Mouse (Mus musculus) liver, embryonic 12.5 days (tissue): ENCODE results near the gene Ldb3. TPM values are rescaled to one million over a fixed set of nuclear protein-coding genes. Genes with fewer than 3 reads are reported as not detected.
A peak's percentile ranks its signal among the peaks of the same experiment; 100 is the strongest.

Experiments
- ATAC-seq: fragments of 200-750 bp; cut with Nextera tagmentation; 2 replicates; pipeline ENCODE4 v1.8.0; 2017; ENCODE audit warnings: moderate number of reproducible peaks, mild to moderate bottlenecking, moderate library complexity
- H3K27ac ChIP-seq: fragments of 300-500 bp; sonication (generic); 2 replicates; pipeline ENCODE4 v1.5.1; 2016; ENCODE audit warnings: mild to moderate bottlenecking
- H3K27me3 ChIP-seq: fragments of 300-500 bp; sonication (generic); replicated peaks from 2 replicates; pipeline ENCODE4 v1.6.1; 2016; ENCODE audit warnings: mild to moderate bottlenecking, moderate library complexity
- H3K36me3 ChIP-seq: fragments of 300-500 bp; sonication (generic); 2 replicates; pipeline ENCODE4 v1.6.1; 2016; ENCODE audit warnings: mild to moderate bottlenecking, moderate library complexity
- H3K4me1 ChIP-seq: fragments of 300-500 bp; sonication (generic); 2 replicates; pipeline ENCODE4 v1.6.1; 2016
- H3K4me2 ChIP-seq: fragments of 300-500 bp; sonication (generic); 2 replicates; pipeline ENCODE4 v1.6.1; 2016; ENCODE audit warnings: mild to moderate bottlenecking, moderate library complexity
- H3K4me3 ChIP-seq: fragments of 300-500 bp; sonication (generic); 2 replicates; pipeline ENCODE4 v1.5.1; 2016; ENCODE audit warnings: mild to moderate bottlenecking, moderate library complexity
- H3K9ac ChIP-seq: fragments of 300-500 bp; sonication (generic); 2 replicates; pipeline ENCODE4 v1.6.1; 2016; ENCODE audit warnings: mild to moderate bottlenecking, moderate library complexity
- H3K9me3 ChIP-seq: fragments of 300-500 bp; sonication (generic); replicated peaks from 2 replicates; pipeline ENCODE4 v1.6.1; 2016; ENCODE audit warnings: mild to moderate bottlenecking, moderate library complexity
- WGBS: fragments of 180-500 bp; shearing (Covaris S2); methylation state at CpG from one replicate; pipeline ENCODE4 v1.1.7; 2016; ENCODE audit not compliant: insufficient replicate concordance; 5-methylcytosine and 5-hydroxymethylcytosine counted together
- polyA plus RNA-seq: library from polyadenylated mRNA; unstranded; fragments of >200 nt; fragmentation: Nextera tagmentation; extraction: Ambion mirVana; gene quantifications from 2 replicates; pipeline ENCODE4 v1.2.1, GENCODE M21; 2016

Gene Ldb3
- polyA plus RNA-seq, 1 experiment from 2014 or later = 0.17 TPM

DNA sequence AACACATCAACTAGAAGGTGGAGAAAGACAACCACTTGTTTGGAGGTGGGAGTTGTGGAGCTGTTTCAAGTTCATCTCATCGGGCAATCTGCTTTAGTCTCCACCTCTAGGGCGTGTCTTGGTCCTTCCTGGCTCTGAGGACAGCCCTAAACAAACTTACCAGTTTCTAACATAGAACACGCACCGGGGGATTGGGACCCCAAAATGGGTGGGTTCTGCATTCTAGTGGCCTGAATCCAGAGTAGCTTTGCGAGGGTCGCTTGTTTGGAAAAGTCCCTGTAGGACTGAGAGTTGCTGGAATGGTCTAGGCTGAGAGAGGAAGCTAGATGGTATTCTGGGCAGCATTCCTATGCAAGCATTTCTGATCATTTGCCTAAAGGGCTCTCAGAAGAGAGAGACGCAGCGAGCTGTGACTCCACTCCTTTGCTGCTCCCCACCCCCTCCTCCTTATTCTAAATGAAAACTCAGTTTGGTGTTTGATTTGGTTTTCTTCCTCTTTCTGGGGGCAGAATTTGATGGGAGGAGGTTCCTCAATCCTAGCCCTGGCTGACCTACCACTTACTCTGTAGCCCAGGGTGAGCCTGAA, 70.4 kb downstream of the Ldb3 start:
- H3K27ac ChIP-seq = no peak overlapping the region
- 51% methylated on average over 8 of the region's 8 CpGs for WGBS
- no peak overlapping the region for H3K9ac ChIP-seq
- peaks cover 10% of the 10 kb centered on the region for H3K27me3 ChIP-seq
- H3K9me3 ChIP-seq = no peaks in the 10 kb centered on the region
- no peak overlapping the region for H3K4me3 ChIP-seq
- no peak overlapping the region for H3K4me2 ChIP-seq
- H3K36me3 ChIP-seq = no peaks in the 10 kb centered on the region
- H3K4me1 ChIP-seq = no peaks in the 10 kb centered on the region
- ATAC-seq = no peak

DNA sequence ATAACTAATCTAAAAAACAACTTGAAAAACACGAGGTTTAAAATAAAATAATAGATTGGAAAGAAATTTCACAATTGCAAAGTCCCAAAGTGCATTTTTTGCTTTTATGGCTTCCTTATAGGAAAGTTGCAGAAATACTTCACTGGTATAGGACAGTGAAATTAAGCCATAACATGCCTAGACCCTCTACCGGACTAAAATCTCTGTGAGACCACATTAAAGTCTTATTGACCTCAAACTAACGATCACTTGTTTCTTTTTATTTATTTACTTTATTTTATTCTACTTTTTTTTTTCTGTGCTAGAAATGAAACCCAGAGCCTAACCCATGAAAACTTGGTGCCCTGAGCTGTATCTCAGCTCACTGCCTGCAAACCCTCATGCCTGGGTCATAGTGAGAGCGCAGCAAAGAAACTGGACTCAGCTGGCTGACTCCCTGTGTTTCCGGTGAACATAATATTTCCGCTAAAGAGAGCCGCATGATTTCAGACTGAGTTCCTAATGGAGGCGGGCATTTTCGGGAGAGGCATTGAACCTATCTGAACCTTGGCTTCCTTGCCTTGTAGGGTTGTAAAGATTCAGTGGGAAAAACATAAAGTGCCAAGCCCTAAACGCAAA, 71.4 kb downstream of the Ldb3 start:
- WGBS = 76% methylated on average over 10 of the region's 10 CpGs
- Histone ChIP-seq H3K9ac (no peak overlapping the region), H3K9me3 (no peaks in the 10 kb centered on the region), H3K4me2 (no peak overlapping the region), H3K36me3 (no peaks in the 10 kb centered on the region), H3K4me1 (no peaks in the 10 kb centered on the region), H3K27ac (no peak overlapping the region), H3K4me3 (no peak overlapping the region), H3K27me3 (peaks cover 10% of the 10 kb centered on the region)
- no peak for ATAC-seq

DNA sequence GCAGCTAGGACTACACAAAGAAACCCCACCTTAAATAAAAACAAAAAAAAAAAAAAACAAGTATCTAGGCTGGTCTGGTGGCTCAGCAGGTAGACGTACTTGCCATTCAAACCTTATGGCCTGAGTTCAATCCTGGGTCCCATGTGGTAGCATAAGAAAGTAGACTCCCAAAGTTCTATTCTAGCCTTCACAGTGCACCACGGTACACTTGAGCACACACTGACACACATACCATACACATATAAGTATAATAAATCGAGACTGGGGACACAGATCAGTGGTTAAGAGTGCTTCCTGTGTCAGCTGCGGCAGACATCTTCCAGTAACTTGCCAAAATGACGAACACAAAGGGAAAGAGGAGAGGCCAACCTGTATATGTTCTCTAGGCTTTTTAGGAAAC, 72.6 kb downstream of the Ldb3 start:
- WGBS = 54% methylated on average over 5 of the region's 5 CpGs
- Histone ChIP-seq H3K4me3 (no peak overlapping the region), H3K4me1 (no peaks in the 10 kb centered on the region), H3K27ac (no peak overlapping the region), H3K36me3 (no peaks in the 10 kb centered on the region), H3K27me3 (peaks cover 10% of the 10 kb centered on the region), H3K9me3 (no peaks in the 10 kb centered on the region), H3K9ac (no peak overlapping the region), H3K4me2 (no peak overlapping the region)
- ATAC-seq = no peak

- H3K4me1 ChIP-seq = peaks cover 6% of the 10 kb centered on the region
- no peak overlapping the region for H3K4me3 ChIP-seq
- no peaks in the 10 kb centered on the region for H3K9me3 ChIP-seq
- no peak overlapping the region for H3K9ac ChIP-seq
- 39% methylated on average over 6 of the region's 6 CpGs for WGBS
- H3K4me2 ChIP-seq = no peak overlapping the region
- no peak for ATAC-seq
- H3K36me3 ChIP-seq = no peaks in the 10 kb centered on the region
- no peak overlapping the region for H3K27ac ChIP-seq
- peaks cover 14% of the 10 kb centered on the region for H3K27me3 ChIP-seq
Measured at GRCm38 (mm10) chr14:34514120-34514519, 74.4 kb downstream of the Ldb3 start.

DNA sequence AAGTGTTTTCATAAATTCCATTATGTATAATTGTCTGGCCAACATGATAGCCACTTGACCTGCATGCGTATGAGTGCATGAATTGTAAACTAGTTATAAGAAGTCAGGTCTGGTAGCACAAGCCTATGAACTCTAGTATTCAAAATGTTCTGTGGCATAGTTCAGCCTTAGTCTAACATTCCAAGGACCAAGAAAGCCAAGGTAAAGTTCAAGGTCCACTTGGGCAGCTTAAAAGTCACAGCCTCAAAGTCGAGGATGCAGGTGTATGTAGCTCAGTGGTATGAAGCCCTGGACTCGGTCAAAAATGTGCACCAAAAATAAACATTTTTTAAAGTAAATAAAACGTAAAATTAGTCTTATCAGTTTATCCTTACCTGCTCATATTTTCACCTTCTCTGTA, 75.9 kb downstream of the Ldb3 start:
- 60% methylated on average over 4 of the region's 4 CpGs for WGBS
- H3K9me3 ChIP-seq = no peaks in the 10 kb centered on the region
- no peak overlapping the region for H3K4me3 ChIP-seq
- no peaks in the 10 kb centered on the region for H3K36me3 ChIP-seq
- no peak overlapping the region for H3K9ac ChIP-seq
- peaks cover 10% of the 10 kb centered on the region for H3K27me3 ChIP-seq
- no peak overlapping the region for H3K4me2 ChIP-seq
- H3K27ac ChIP-seq = no peak overlapping the region
- no peak for ATAC-seq
- H3K4me1 ChIP-seq = peaks cover 21% of the 10 kb centered on the region

DNA sequence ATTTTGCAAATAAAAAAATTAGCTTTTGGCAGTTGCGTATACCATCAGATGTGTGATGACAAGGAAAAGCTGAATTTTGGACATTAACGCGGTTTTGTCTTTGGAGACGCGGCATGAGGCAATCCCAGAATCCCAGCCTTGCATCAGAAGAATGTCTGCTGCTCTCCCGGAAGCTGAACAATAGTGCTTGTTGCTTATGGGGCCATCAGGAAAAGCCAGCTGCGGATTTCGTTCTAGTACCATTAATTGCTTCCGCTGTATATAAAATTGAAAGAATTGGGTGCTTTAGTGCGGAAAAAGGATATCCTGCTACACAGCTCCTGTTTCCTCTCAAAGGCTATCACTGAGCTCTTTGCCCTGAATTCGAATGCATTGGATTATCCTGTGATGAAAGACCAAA, 76.6 kb downstream of the Ldb3 start:
- Histone ChIP-seq H3K27ac (no peak overlapping the region), H3K27me3 (peaks cover 10% of the 10 kb centered on the region), H3K4me2 (no peak overlapping the region), H3K4me3 (no peak overlapping the region), H3K9me3 (no peaks in the 10 kb centered on the region), H3K4me1 (peaks cover 26% of the 10 kb centered on the region), H3K9ac (no peak overlapping the region), H3K36me3 (no peaks in the 10 kb centered on the region)
- 53% methylated on average over 11 of the region's 11 CpGs for WGBS
- ATAC-seq = no peak

- Histone ChIP-seq H3K27ac (no peak overlapping the region), H3K9me3 (no peaks in the 10 kb centered on the region), H3K4me1 (peaks cover 33% of the 10 kb centered on the region), H3K36me3 (no peaks in the 10 kb centered on the region), H3K4me3 (no peak overlapping the region), H3K4me2 (peak overlapping the region; percentile 26), H3K27me3 (peaks cover 29% of the 10 kb centered on the region), H3K9ac (peak overlapping the region; percentile 27; the same call in 1 of the 2 replicates)
- WGBS = 27% methylated on average over 7 of the region's 7 CpGs
- ATAC-seq = 0 out of 2 replicates have a peak, but pooled peaks have one; percentile 35
Measured at GRCm38 (mm10) chr14:34508842-34509439, 79.5 kb downstream of the Ldb3 start.

- Histone ChIP-seq H3K36me3 (no peaks in the 10 kb centered on the region), H3K4me2 (peak overlapping the region; percentile 26), H3K9me3 (no peaks in the 10 kb centered on the region), H3K9ac (peak overlapping the region; percentile 27; the same call in 1 of the 2 replicates), H3K27me3 (peaks cover 34% of the 10 kb centered on the region), H3K4me3 (no peak overlapping the region), H3K4me1 (peaks cover 34% of the 10 kb centered on the region), H3K27ac (no peak overlapping the region)
- peak; percentile 89 for ATAC-seq
- WGBS = 26% methylated on average over 4 of the region's 4 CpGs
Measured at GRCm38 (mm10) chr14:34508187-34508840, 80.2 kb downstream of the Ldb3 start.

- no peak overlapping the region for H3K9ac ChIP-seq
- no peak overlapping the region for H3K27ac ChIP-seq
- H3K4me1 ChIP-seq = peaks cover 51% of the 10 kb centered on the region
- H3K4me2 ChIP-seq = no peak overlapping the region
- no peaks in the 10 kb centered on the region for H3K36me3 ChIP-seq
- H3K27me3 ChIP-seq = peaks cover 60% of the 10 kb centered on the region
- no peak for ATAC-seq
- no peaks in the 10 kb centered on the region for H3K9me3 ChIP-seq
- 19% methylated on average over 7 of the region's 7 CpGs for WGBS
- no peak overlapping the region for H3K4me3 ChIP-seq
Measured at GRCm38 (mm10) chr14:34505309-34505708, 83.2 kb downstream of the Ldb3 start.

DNA sequence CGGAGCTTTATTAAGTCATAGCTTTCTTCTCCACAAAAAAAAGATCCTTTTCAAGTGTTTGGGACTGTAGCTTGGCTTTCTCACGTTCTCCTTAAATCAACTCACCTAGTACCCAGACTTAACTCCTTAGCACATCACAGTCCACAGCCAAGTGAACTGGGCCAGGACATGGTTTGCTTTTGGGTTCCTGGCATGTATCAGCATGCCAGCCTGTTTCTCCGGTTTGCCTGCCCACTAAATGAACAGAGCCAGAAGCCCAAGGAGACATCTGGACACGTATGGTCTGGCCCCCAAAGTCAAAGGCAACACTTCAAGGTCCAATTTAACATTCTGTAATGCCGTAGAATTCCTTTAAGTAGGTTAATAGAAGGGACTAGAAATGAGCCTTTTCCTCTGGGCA, 84.1 kb downstream of the Ldb3 start:
- no peak overlapping the region for H3K27ac ChIP-seq
- no peak overlapping the region for H3K4me2 ChIP-seq
- H3K9ac ChIP-seq = no peak overlapping the region
- no peak for ATAC-seq
- no peaks in the 10 kb centered on the region for H3K36me3 ChIP-seq
- H3K4me1 ChIP-seq = peaks cover 56% of the 10 kb centered on the region
- H3K4me3 ChIP-seq = no peak overlapping the region
- H3K9me3 ChIP-seq = no peaks in the 10 kb centered on the region
- WGBS = 85% methylated on average over 5 of the region's 5 CpGs
- peaks cover 68% of the 10 kb centered on the region for H3K27me3 ChIP-seq

GRCm38 (mm10) chr14:34503759-34504158, 84.7 kb downstream of the Ldb3 start:
- H3K36me3 ChIP-seq = no peaks in the 10 kb centered on the region
- H3K4me2 ChIP-seq = peak overlapping the region; percentile 96; the same call in 1 of the 2 replicates
- H3K4me3 ChIP-seq = no peak overlapping the region
- H3K27ac ChIP-seq = no peak overlapping the region
- ATAC-seq = no peak
- H3K9ac ChIP-seq = no peak overlapping the region
- WGBS = 67% methylated on average over 6 of the region's 6 CpGs
- peaks cover 73% of the 10 kb centered on the region for H3K27me3 ChIP-seq
- H3K4me1 ChIP-seq = peaks cover 50% of the 10 kb centered on the region
- no peaks in the 10 kb centered on the region for H3K9me3 ChIP-seq

DNA sequence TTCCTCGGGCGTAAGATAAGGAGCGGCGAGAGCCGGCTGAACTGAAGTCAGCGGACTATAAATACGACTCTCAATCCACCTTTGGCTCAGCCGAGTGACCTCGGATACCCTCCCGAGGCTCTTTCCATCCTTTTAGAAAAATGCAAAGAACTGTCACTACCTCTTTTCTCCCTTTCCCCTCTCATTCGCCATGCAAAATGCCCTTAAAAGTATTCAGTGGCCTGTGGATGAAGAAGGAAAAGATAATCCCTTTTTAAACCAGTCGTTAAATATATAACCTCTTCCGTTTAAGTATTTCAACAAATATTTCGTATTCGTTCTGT, 85.2 kb downstream of the Ldb3 start, which contains the start of gene Bmpr1a:
Bmpr1a (minus strand) TSS at position 17 of the 323 bp plus-strand sequence.
- H3K4me1 ChIP-seq = peaks cover 46% of the 10 kb centered on the region
- ATAC-seq = no peak
- H3K36me3 ChIP-seq = no peaks in the 10 kb centered on the region
- H3K9me3 ChIP-seq = no peaks in the 10 kb centered on the region
- WGBS = 10% methylated on average over 15 of the region's 15 CpGs
- peaks cover 73% of the 10 kb centered on the region for H3K27me3 ChIP-seq
- peak within 1 kb of the TSS; percentile 77 for H3K4me3 ChIP-seq
- H3K9ac ChIP-seq = peak within 1 kb of the TSS; percentile 85
- peak within 1 kb of the TSS; percentile 80 for H3K27ac ChIP-seq
- peak within 1 kb of the TSS; percentile 96 for H3K4me2 ChIP-seq
